Mouse (Mus musculus) embryonic facial prominence, embryonic 15.5 days (tissue): ENCODE measurements around the gene Eml3. TPM values are rescaled to one million over a fixed set of nuclear protein-coding genes. Genes with fewer than 3 reads are reported as not detected.

ENCODE experiments used
- ATAC-seq: fragments of 200-750 bp; cut with Nextera tagmentation; 2 replicates; pipeline ENCODE4 v1.8.0; 2017; ENCODE audit warnings: low read depth, moderate TSS enrichment; ENCODE audit not compliant: insufficient number of reproducible peaks, low FRiP score, low TSS enrichment
- H3K27ac ChIP-seq: fragments of 300-500 bp; sonication (generic); replicated peaks from 2 replicates; pipeline ENCODE4 v1.5.1; 2015; ENCODE audit warnings: mild to moderate bottlenecking, inconsistent platforms
- H3K27me3 ChIP-seq: fragments of 300-500 bp; sonication (generic); 2 replicates; pipeline ENCODE4 v1.6.1; 2015; ENCODE audit warnings: inconsistent platforms
- H3K36me3 ChIP-seq: fragments of 300-500 bp; sonication (generic); 2 replicates; pipeline ENCODE4 v1.6.1; 2015; ENCODE audit warnings: mild to moderate bottlenecking, inconsistent platforms
- H3K4me1 ChIP-seq: fragments of 300-500 bp; sonication (generic); 2 replicates; pipeline ENCODE4 v1.6.1; 2015; ENCODE audit warnings: inconsistent platforms
- H3K4me2 ChIP-seq: fragments of 300-500 bp; sonication (generic); replicated peaks from 2 replicates; pipeline ENCODE4 v1.6.1; 2015; ENCODE audit warnings: mild to moderate bottlenecking, inconsistent platforms
- H3K4me3 ChIP-seq: fragments of 300-500 bp; sonication (generic); replicated peaks from 2 replicates; pipeline ENCODE4 v1.5.1; 2015; ENCODE audit warnings: mild to moderate bottlenecking, inconsistent platforms
- H3K9ac ChIP-seq: fragments of 300-500 bp; sonication (generic); 2 replicates; pipeline ENCODE4 v1.6.1; 2015; ENCODE audit warnings: inconsistent platforms
- H3K9me3 ChIP-seq: fragments of 300-500 bp; sonication (generic); replicated peaks from 2 replicates; pipeline ENCODE4 v1.6.1; 2016; ENCODE audit warnings: inconsistent platforms
- WGBS: fragments of 180-500 bp; shearing (Covaris S2); methylation state at CpG from one replicate; pipeline ENCODE4 v1.1.7; 2015; 5-methylcytosine and 5-hydroxymethylcytosine counted together
- polyA plus RNA-seq: library from polyadenylated mRNA; unstranded; fragments of >200 nt; fragmentation: Nextera tagmentation; extraction: Ambion mirVana; gene quantifications from 2 replicates; pipeline ENCODE4 v1.2.1, GENCODE M21; 2015

The Eml3 gene
- polyA plus RNA-seq, 1 experiment from 2014 or later, result 43.1 TPM

DNA sequence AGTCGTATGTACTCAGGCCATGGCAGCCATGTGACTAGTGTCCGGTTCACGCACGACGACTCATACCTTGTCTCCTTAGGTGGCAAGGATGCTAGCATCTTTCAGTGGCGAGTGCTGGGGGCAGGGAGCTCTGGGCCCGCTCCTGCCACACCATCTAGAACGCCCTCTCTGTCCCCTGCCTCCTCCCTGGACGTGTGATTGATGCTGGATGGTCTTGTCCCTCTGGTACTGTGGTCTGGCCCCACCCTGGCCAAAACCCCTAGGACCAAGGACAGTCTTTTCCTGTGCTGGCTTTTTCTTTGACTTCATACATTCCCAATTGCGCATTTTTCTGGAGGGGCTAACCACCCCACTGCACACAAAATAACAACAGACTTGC lies 11.8 kb downstream of the Eml3 start:
- Histone ChIP-seq H3K9me3 (no peaks in the 10 kb centered on the region), H3K27ac (peak overlapping the region; percentile 99), H3K4me1 (peaks cover 40% of the 10 kb centered on the region), H3K9ac (peak overlapping the region; percentile 21; the same call in 1 of the 2 replicates), H3K4me2 (peak overlapping the region; percentile 61), H3K27me3 (no peaks in the 10 kb centered on the region), H3K36me3 (peaks cover 50% of the 10 kb centered on the region), H3K4me3 (peak overlapping the region; percentile 68)
- WGBS, result 36% methylated on average over 10 of the region's 10 CpGs
- ATAC-seq, result 0 out of 2 replicates have a peak, but pooled peaks have one; percentile 2

DNA sequence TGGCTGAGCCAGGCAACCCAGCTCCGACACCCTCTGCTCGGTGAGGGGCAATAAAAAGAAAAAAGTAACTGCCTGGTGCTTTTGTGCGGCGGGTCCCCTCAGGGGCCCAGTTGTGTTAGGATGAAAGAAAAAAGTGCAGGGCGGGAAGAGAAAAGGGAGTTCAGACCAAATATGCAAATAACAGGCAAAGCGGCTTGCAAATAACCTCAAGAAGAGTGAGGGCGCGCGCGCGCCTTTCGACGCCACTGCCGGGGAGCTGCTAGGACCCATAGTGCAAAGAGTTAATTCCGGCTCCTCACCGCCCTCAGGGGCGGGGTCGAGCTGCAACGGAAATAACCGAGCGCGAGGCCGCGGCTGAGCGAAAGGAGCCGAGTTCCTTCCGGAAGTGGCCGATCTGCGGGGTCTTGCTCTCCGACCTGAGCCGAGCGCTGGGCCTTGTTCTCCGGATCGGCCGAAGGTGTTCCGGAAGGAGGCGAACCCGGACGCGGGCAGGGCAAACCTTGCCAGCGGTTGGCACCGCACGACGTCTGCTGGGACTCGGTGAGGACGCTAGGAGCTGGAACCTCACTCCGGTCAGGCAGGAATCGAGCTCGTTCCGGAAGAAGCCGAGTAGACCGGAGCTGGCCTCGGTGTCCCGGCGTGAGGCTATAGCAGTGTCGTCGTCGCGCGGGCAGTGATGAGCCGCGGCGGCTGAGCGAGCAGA lies 12.3 kb downstream of the Eml3 start, which contains the start of gene Mta2:
Mta2 (plus strand) TSS at position 361 of the 703 bp plus-strand sequence.
- Histone ChIP-seq H3K4me2 (peak within 1 kb of the TSS; percentile 61), H3K27me3 (no peaks in the 10 kb centered on the region), H3K27ac (peak within 1 kb of the TSS; percentile 99), H3K36me3 (peaks cover 49% of the 10 kb centered on the region), H3K9ac (peak within 1 kb of the TSS; percentile 97), H3K9me3 (no peaks in the 10 kb centered on the region), H3K4me3 (peak within 1 kb of the TSS; percentile 68), H3K4me1 (peaks cover 40% of the 10 kb centered on the region)
- ATAC-seq, result peak; percentile 92
- WGBS, result under 1% methylated on average over 64 of the region's 64 CpGs

DNA sequence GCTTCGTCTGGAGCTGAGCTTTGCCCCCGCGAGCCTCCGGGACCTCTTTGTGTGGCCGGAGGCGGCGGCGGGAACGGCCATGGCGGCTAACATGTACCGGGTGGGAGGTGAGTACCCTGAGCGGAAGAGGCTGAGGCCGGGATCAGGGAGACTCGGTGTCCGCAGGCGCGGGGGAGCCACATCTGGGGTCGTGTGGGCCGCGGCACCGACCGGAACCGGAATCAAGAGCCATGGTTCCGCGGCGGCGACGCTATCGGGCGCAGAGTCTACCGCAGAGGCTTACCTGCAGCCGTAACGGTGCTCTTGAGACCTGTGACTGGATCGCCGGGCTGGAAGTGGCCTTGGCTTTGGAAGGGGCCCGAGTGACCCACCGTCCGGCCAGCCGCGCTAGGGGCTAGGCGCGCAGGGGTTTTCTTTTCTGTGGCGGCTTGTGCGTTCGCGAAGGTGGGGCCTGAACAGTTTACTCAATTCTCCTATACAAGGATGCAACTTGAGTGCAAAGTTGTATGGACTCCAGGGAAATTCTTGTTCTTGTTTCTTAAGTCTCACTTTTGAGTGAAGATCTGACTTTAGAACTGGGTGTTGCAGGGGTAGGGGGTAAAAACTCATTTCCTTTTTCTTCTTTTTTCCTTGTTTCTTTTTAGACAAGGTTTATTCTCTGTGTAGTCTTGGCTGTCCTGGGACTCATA lies 13.1 kb downstream of the Eml3 start:
- H3K36me3 ChIP-seq, result peaks cover 48% of the 10 kb centered on the region
- H3K4me1 ChIP-seq, result peaks cover 40% of the 10 kb centered on the region
- no peaks in the 10 kb centered on the region for H3K27me3 ChIP-seq
- peak overlapping the region; percentile 68 for H3K4me3 ChIP-seq
- peak overlapping the region; percentile 61 for H3K4me2 ChIP-seq
- peak; percentile 36 for ATAC-seq
- under 1% methylated on average over 46 of the region's 46 CpGs for WGBS
- H3K9ac ChIP-seq, result peak overlapping the region; percentile 97
- no peaks in the 10 kb centered on the region for H3K9me3 ChIP-seq
- peak overlapping the region; percentile 99 for H3K27ac ChIP-seq

DNA sequence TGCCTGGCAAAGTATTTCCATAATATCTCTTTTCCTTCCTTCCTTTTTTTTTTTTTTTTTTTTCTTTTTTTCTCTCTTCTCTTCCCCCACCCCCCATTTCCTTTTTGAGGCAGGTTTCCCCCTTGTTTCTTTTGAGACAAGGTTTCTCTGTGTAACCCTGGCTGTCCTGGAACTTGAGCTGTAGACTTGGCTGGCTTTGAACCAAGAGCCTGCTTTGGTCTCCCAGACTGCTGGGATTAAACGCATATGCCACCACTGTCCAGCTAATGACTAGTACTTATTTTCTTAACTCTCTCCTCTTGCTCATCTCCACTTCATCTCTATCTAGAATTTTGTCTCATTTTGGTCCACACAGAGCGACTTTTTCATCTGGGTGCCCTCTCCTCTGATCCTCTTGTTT lies 13.7 kb downstream of the Eml3 start:
- no peak for ATAC-seq
- H3K27ac ChIP-seq, result peak overlapping the region; percentile 99
- 43% methylated on average over 2 of the region's 2 CpGs for WGBS
- H3K27me3 ChIP-seq, result no peaks in the 10 kb centered on the region
- H3K4me1 ChIP-seq, result peaks cover 40% of the 10 kb centered on the region
- H3K36me3 ChIP-seq, result peaks cover 51% of the 10 kb centered on the region
- peak overlapping the region; percentile 97 for H3K9ac ChIP-seq
- H3K4me2 ChIP-seq, result peak overlapping the region; percentile 61
- no peaks in the 10 kb centered on the region for H3K9me3 ChIP-seq
- peak overlapping the region; percentile 68 for H3K4me3 ChIP-seq

DNA sequence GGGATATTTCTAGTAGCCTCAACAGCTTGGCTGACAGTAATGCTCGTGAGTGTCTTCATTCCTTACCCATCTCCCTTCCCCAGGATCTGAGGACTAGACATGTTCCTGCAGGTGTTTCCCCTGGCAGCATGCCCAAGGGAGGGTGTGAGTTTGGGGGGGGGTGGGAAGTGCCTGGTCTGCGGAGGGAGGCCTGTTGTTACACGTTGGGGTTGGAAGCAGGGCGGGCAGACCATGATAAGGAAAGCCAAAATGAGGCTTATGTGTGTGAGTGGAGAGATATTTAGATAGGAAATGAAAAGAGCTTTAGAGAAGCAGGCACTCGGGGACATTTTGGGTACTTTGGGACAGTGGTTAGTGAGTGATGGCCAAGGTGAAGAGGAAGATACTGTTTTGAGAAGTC lies 14.7 kb downstream of the Eml3 start:
- H3K4me3 ChIP-seq, result peak overlapping the region; percentile 68
- H3K36me3 ChIP-seq, result peaks cover 51% of the 10 kb centered on the region
- ATAC-seq, result no peak
- H3K4me1 ChIP-seq, result peaks cover 40% of the 10 kb centered on the region
- 43% methylated on average over 5 of the region's 5 CpGs for WGBS
- no peaks in the 10 kb centered on the region for H3K9me3 ChIP-seq
- no peaks in the 10 kb centered on the region for H3K27me3 ChIP-seq
- H3K27ac ChIP-seq, result peak overlapping the region; percentile 99
- peak overlapping the region; percentile 61 for H3K4me2 ChIP-seq
- H3K9ac ChIP-seq, result peak overlapping the region; percentile 22

DNA sequence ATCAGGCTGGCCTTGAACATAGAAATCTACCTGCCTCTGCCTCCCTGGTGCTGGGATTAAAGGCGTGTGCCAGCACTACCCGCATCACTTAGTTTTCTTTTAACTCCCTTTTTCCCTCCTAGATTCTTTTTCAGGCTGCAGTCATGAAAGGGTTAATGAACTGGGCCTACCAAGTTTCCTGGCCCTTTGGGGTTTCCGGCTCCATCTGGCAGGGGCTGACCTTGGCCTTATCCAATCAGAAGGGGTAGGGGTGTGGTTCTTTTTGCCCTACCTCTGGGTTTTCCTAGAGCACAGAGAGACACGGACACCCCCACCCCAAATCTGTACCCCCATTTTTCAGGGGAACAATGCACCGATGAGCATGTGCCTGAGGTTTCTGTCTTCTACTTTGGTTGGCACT lies 15.4 kb downstream of the Eml3 start:
- Histone ChIP-seq H3K27me3 (no peaks in the 10 kb centered on the region), H3K27ac (peak overlapping the region; percentile 99), H3K9ac (peak overlapping the region; percentile 18; the same call in 1 of the 2 replicates), H3K9me3 (no peaks in the 10 kb centered on the region), H3K4me2 (peak overlapping the region; percentile 61), H3K36me3 (peaks cover 47% of the 10 kb centered on the region), H3K4me3 (peak overlapping the region; percentile 68), H3K4me1 (peaks cover 40% of the 10 kb centered on the region)
- no peak for ATAC-seq
- 18% methylated on average over 5 of the region's 5 CpGs for WGBS

DNA sequence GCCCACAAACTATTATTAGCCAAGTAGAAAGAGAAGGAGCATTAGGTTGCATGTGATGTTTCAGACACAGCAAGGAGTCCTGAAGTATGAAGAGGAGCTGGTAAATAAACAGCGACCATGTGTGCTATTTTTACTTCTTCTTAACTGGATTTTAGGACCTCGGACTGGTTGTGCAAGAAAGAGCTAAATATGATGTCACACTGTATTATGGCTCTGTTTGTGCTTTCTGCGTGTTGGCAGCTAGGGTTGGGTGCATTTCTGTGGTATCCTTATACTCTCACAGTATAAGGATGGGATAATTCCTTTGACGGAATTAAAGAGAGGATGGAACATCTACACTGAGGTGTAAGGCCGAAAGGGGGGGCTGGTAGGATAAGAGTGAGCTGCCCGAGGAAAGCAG lies 15.9 kb downstream of the Eml3 start:
- ATAC-seq, result no peak
- Histone ChIP-seq H3K4me1 (peaks cover 40% of the 10 kb centered on the region), H3K27ac (peak overlapping the region; percentile 99), H3K9ac (no peak overlapping the region), H3K9me3 (no peaks in the 10 kb centered on the region), H3K27me3 (no peaks in the 10 kb centered on the region), H3K4me2 (peak overlapping the region; percentile 61), H3K4me3 (peak overlapping the region; percentile 68), H3K36me3 (peaks cover 50% of the 10 kb centered on the region)
- 62% methylated on average over 6 of the region's 6 CpGs for WGBS

DNA sequence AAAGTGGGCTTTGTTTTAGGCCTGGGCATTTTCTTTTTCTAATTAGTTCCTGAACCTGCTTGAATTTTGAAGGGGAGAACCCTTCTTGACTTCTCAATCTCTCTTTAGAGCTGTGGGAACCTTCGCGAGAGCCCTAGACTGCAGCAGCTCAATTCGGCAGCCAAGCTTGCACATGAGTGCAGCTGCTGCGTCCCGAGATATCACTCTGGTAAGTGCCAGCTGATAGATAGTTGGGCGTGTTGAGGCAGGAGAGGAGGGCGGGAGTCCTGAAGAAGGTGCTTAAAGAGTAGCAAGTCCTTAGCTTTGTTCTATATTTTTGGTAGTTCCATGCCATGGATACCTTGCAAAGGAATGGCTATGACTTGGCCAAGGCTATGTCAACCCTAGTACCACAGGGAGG lies 17.6 kb downstream of the Eml3 start:
- WGBS, result 77% methylated on average over 7 of the region's 7 CpGs
- no peak overlapping the region for H3K4me2 ChIP-seq

DNA sequence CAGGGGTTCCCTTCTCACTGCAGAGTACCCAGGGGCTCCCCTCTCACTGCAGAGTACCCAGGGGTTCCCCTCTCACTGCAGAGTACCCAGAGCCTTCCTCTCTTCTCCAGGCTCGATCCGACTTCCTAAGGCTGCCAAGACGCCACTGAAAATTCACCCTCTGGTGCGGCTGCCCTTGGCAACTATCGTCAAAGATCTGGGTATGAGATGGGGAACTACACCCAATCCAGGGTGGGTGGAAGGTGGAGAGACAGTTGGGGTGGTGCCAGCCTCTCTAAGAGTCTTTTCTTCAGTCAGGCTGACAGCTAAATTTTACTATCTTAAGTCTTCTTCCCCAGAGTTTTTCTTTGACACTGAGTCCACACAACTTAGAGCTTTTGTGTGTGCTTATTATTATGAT lies 20.8 kb downstream of the Eml3 start:
- no peak for ATAC-seq
- H3K36me3 ChIP-seq, result peaks cover 70% of the 10 kb centered on the region
- peaks cover 36% of the 10 kb centered on the region for H3K4me1 ChIP-seq
- H3K27me3 ChIP-seq, result no peaks in the 10 kb centered on the region
- no peak overlapping the region for H3K4me2 ChIP-seq
- no peaks in the 10 kb centered on the region for H3K9me3 ChIP-seq
- WGBS, result 83% methylated on average over 5 of the region's 5 CpGs
- no peak overlapping the region for H3K27ac ChIP-seq
- H3K9ac ChIP-seq, result no peak overlapping the region
- H3K4me3 ChIP-seq, result no peak overlapping the region

More for the DNA sequence above, 17.6 kb downstream of the Eml3 start:
- no peaks in the 10 kb centered on the region for H3K9me3 ChIP-seq
- H3K27me3 ChIP-seq, result no peaks in the 10 kb centered on the region
- peaks cover 34% of the 10 kb centered on the region for H3K4me1 ChIP-seq
- H3K36me3 ChIP-seq, result peaks cover 66% of the 10 kb centered on the region
- H3K4me3 ChIP-seq, result no peak overlapping the region
- no peak overlapping the region for H3K27ac ChIP-seq
- ATAC-seq, result no peak
- H3K9ac ChIP-seq, result no peak overlapping the region

DNA sequence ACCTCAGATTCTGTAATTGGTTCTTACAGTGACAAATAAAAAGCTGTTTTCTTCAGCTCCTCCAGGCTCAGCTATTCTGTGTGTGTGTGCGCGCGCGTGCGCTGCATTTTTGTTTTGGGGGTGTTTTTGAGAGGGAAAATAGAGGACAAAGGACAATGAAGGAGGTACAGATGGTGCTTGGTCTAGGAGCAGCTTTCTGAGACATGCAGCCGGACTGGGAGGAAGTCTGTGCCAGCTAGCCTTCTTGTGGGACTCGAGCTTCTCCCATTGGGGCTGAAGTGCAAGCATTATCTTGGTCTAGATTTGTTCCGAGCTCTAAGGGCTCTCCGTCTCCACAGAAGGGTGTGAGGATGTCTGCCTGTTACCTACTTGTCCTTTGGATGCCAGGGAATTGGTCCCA lies 22.9 kb downstream of the Eml3 start:
- H3K27ac ChIP-seq, result peak overlapping the region; percentile 84; the same call in 1 of the 2 replicates
- H3K36me3 ChIP-seq, result peaks cover 64% of the 10 kb centered on the region
- 91% methylated on average over 9 of the region's 9 CpGs for WGBS
- no peak for ATAC-seq
- no peak overlapping the region for H3K4me2 ChIP-seq
- no peaks in the 10 kb centered on the region for H3K27me3 ChIP-seq
- H3K4me3 ChIP-seq, result no peak overlapping the region
- H3K9ac ChIP-seq, result 0 out of 2 replicates have a peak overlapping the region, but pooled peaks have one; percentile 21
- peaks cover 33% of the 10 kb centered on the region for H3K4me1 ChIP-seq
- H3K9me3 ChIP-seq, result no peaks in the 10 kb centered on the region

DNA sequence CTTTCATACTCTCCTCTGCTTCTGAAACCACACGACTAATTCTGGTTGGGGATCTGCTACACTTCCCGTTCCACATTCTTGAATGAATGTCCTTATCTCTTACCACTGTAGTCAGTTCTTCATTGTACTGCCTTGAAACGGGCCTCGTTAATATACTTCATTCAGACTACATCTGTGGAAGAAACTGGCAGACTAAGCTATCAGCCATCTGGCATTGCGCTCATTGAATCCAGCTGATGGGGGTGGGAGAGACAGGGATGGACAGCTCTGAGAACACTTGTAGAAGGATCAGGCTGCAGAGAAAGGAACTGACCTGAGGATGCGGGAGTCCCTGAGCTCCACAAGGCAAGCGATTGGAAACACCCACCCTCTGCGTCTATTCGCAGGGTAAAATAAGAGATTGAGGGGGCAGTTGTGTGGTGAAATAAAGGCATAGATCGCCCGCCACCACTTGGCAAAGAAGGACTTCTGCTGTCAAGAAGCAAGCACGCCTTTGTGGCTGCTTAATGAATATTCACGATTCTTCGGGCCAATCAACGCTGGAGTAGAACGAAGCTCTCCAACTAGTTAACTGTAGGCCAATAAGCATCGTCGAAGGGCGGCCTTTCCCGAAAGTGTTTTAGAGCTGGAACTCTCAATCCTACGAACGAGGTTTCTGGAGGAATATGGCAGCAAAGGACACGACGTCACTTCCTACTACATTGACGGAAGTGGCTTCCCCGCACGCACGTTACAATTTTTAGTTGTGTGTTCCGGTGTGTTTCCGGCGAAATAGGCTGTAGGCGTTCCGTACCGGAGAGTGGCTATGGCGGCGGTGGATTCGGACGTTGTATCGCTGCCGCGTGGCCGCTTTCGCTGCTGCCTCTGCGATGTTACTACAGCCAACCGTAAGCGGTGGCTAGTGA lies 24.0 kb downstream of the Eml3 start, which contains the start of gene Tut1:
Tut1 (plus strand) TSS at position 713 of the 905 bp plus-strand sequence.
- peak within 1 kb of the TSS; percentile 79 for H3K4me2 ChIP-seq
- peaks cover 60% of the 10 kb centered on the region for H3K36me3 ChIP-seq
- no peaks in the 10 kb centered on the region for H3K9me3 ChIP-seq
- H3K9ac ChIP-seq, result peak within 1 kb of the TSS; percentile 72
- H3K27me3 ChIP-seq, result no peaks in the 10 kb centered on the region
- peak within 1 kb of the TSS; percentile 84 for H3K27ac ChIP-seq
- 2% methylated on average over 46 of the region's 46 CpGs for WGBS
- peaks cover 33% of the 10 kb centered on the region for H3K4me1 ChIP-seq
- H3K4me3 ChIP-seq, result peak within 1 kb of the TSS; percentile 91
- peak; percentile 94 for ATAC-seq
